8 mouse cellular contexts compared by ENCODE assay signal in genomic region chr5:33038656-33039509, GRCm38 (mm10). TPM values are rescaled to one million over a fixed set of nuclear protein-coding genes. Genes with fewer than 3 reads are reported as not detected.
DNase-seq lines count a peak whose midpoint lies in the region; ATAC-seq and TF ChIP-seq lines count a peak whose summit lies in the region.
"Had no signal": no experiment of that assay in that cellular context is flagged by ENCODE, and none has a peak within 500 bp of the region (broad histone marks: within the 10 kb centered on the region; RNA-seq: fewer than 3 reads in every experiment).

No protein-coding gene starts in this region.

- H3K9ac ChIP-seq in lung, embryonic 14.5 days, result no peak overlapping the region
- H3K9ac ChIP-seq in forebrain, embryonic 13.5 days, result no peak overlapping the region
- H3K9ac ChIP-seq in limb, embryonic 15.5 days, result no peak overlapping the region
- no peak overlapping the region for H3K9ac ChIP-seq in stomach, embryonic 14.5 days (replicated peaks; ENCODE audit: low read depth, low read length)

- H3K27ac ChIP-seq in lung, embryonic 14.5 days (ENCODE audit: low read depth), result no peak overlapping the region
- no peak overlapping the region for H3K27ac ChIP-seq in forebrain, embryonic 13.5 days
- H3K27ac ChIP-seq in limb, embryonic 15.5 days, result no peak overlapping the region
- no peak overlapping the region for H3K27ac ChIP-seq in stomach, embryonic 14.5 days (ENCODE audit: low read length)

- no peaks in the 10 kb centered on the region for H3K36me3 ChIP-seq in lung, embryonic 14.5 days (ENCODE audit: insufficient read depth)
- no peaks in the 10 kb centered on the region for H3K36me3 ChIP-seq in forebrain, embryonic 13.5 days (ENCODE audit: poor library complexity, severe bottlenecking)
- no peaks in the 10 kb centered on the region for H3K36me3 ChIP-seq in limb, embryonic 15.5 days
- no peaks in the 10 kb centered on the region for H3K36me3 ChIP-seq in stomach, embryonic 14.5 days (ENCODE audit: control insufficient read depth, insufficient read depth, low read length)

- no peak overlapping the region for H3K4me3 ChIP-seq in lung, embryonic 14.5 days (ENCODE audit: low read depth, low read length)
- no peak overlapping the region for H3K4me3 ChIP-seq in forebrain, embryonic 13.5 days
- H3K4me3 ChIP-seq in limb, embryonic 15.5 days, result 0 out of 2 replicates have a peak overlapping the region, but pooled peaks have one; percentile 11
- H3K4me3 ChIP-seq in stomach, embryonic 14.5 days (ENCODE audit: low read depth, low read length), result no peak overlapping the region

- no peaks in the 10 kb centered on the region for H3K27me3 ChIP-seq in lung, embryonic 14.5 days (ENCODE audit: insufficient read depth, low read length)
- no peaks in the 10 kb centered on the region for H3K27me3 ChIP-seq in forebrain, embryonic 13.5 days
- no peaks in the 10 kb centered on the region for H3K27me3 ChIP-seq in limb, embryonic 15.5 days
- no peaks in the 10 kb centered on the region for H3K27me3 ChIP-seq in stomach, embryonic 14.5 days (ENCODE audit: control insufficient read depth, insufficient read depth, low read length)

- peak overlapping the region; percentile 51 for H3K4me2 ChIP-seq in lung, embryonic 14.5 days
- H3K4me2 ChIP-seq in forebrain, embryonic 13.5 days, result peak overlapping the region; percentile 51
- H3K4me2 ChIP-seq in limb, embryonic 15.5 days, result peak overlapping the region; percentile 41; the same call in 1 of the 2 replicates
- peak overlapping the region; percentile 35; the same call in 1 of the 2 replicates for H3K4me2 ChIP-seq in stomach, embryonic 14.5 days (replicated peaks; ENCODE audit: low read depth, low read length)

- 41% methylated on average over 13 of the region's 13 CpGs for WGBS in lung, embryonic 14.5 days
- WGBS in forebrain, embryonic 13.5 days, result 51% methylated on average over 13 of the region's 13 CpGs
- 45% methylated on average over 13 of the region's 13 CpGs for WGBS in limb, embryonic 15.5 days
- 40% methylated on average over 13 of the region's 13 CpGs for WGBS in stomach, embryonic 14.5 days

- DNase-seq in lung, embryonic 14.5 days, result no peak
- no peak for DNase-seq in lung, postnatal 14 days
- no peak for DNase-seq in thymus, postnatal 36 days
- DNase-seq: layer of hippocampus, adult 9-11 months had no signal

- no peak for TF ChIP-seq CTCF in lung, embryonic 14.5 days (IDR thresholded peaks at IDR 0.05; ENCODE audit: low read depth)

- H3K9me3 ChIP-seq in lung, embryonic 14.5 days (ENCODE audit: low read depth, low read length), result no peaks in the 10 kb centered on the region
- H3K9me3 ChIP-seq in forebrain, embryonic 13.5 days (replicated peaks), result no peaks in the 10 kb centered on the region
- no peaks in the 10 kb centered on the region for H3K9me3 ChIP-seq in limb, embryonic 15.5 days
- H3K9me3 ChIP-seq in stomach, embryonic 14.5 days (ENCODE audit: control insufficient read depth, low read depth, low read length), result no peaks in the 10 kb centered on the region

- ATAC-seq in lung, embryonic 14.5 days (ENCODE audit: insufficient read depth), result no peak
- no peak for ATAC-seq in forebrain, embryonic 13.5 days
- ATAC-seq in limb, embryonic 15.5 days (ENCODE audit: insufficient number of reproducible peaks, low FRiP score, low TSS enrichment, low read depth), result no peak
- ATAC-seq in stomach, embryonic 14.5 days (ENCODE audit: insufficient number of reproducible peaks, insufficient read depth, low FRiP score, low read depth), result no peak
- no peak for ATAC-seq in granulocyte monocyte progenitor cell, adult 5-6 weeks (replicated peaks; ENCODE audit: poor library complexity, severe bottlenecking)

- no peaks in the 10 kb centered on the region for H3K4me1 ChIP-seq in lung, embryonic 14.5 days (ENCODE audit: insufficient read depth)
- H3K4me1 ChIP-seq in forebrain, embryonic 13.5 days, result peaks cover 3% of the 10 kb centered on the region
- peaks cover 3% of the 10 kb centered on the region; the same call in 1 of the 2 replicates for H3K4me1 ChIP-seq in limb, embryonic 15.5 days
- no peaks in the 10 kb centered on the region for H3K4me1 ChIP-seq in stomach, embryonic 14.5 days (ENCODE audit: control insufficient read depth, insufficient read depth, low read length)

RNA-seq across cellular contexts. Expression of gene Ywhah, which starts 20.3 kb away (rescaled TPM):
- polyA plus RNA-seq in lung, embryonic 14.5 days (2014; fragmentation: Nextera tagmentation; extraction: Ambion mirVana), result 415 and 431 TPM in 2 replicates
- 470 and 500 TPM in 2 replicates for polyA plus RNA-seq in forebrain, embryonic 13.5 days (2015; fragmentation: Nextera tagmentation; extraction: Ambion mirVana)
- polyA plus RNA-seq in limb, embryonic 15.5 days (2015; fragmentation: Nextera tagmentation; extraction: Ambion mirVana), result 363 and 383 TPM in 2 replicates
- polyA plus RNA-seq in stomach, embryonic 14.5 days (2014; fragmentation: Nextera tagmentation; extraction: Ambion mirVana), result 388 and 396 TPM in 2 replicates
- total RNA-seq in granulocyte monocyte progenitor cell, adult 5-6 weeks (2014; fragmentation: Nextera tagmentation), result 285 and 301 TPM in 2 replicates
- total RNA-seq in granulocyte monocyte progenitor cell, adult 5-6 weeks (2017), result 123 and 125 TPM in 2 replicates
